Mouse (Mus musculus): Measurements from ENCODE around the gene Gli1. TPM values are rescaled to one million over a fixed set of nuclear protein-coding genes. Genes with fewer than 3 reads are reported as not detected.
"Not testable (repeated sequence)": the region's sequence is repeated elsewhere in the genome, so short reads cannot be mapped to it uniquely, and the experiment has no call there.

Gli1 gene
- total RNA-seq, 2 experiments from 2014 or later = 1.5 to 1.7 TPM

DNA sequence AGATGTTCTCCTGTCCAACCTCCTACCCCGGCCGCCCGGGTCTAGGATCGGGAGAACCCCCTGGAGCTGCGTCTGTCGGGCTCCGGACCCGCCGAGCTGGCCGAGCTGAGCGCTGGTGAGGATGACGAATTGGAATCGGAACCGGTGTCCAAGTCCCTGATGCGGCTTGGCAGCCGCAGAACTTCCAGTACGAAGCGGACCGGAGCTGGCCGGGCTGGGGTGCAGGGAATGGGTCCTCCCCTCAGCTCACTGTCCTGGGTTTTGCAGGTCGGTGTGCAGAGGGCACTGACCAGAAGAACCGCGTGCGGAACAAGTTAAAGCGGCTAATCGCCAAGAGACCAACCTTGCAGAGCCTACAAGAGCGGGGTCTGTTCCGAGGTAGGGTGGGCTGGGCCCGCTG is 14.9 kb downstream of the Gli1 start:
- intact Hi-C loops (cut with DNase I) = no loop called here
- DNase-seq (ENCODE audit: extremely low spot score in 1 of 2, low spot score in 2 of 2) = peak in 1 of 2 experiments; percentile 29

GRCm38 (mm10) chr10:127326017-127326801 is 15.6 kb downstream of the Gli1 start:
- peak in 1 of 2 experiments; percentile 36 for DNase-seq (ENCODE audit: extremely low spot score in 1 of 2, low spot score in 2 of 2)
- intact Hi-C loops (cut with DNase I) = no loop called here

DNA sequence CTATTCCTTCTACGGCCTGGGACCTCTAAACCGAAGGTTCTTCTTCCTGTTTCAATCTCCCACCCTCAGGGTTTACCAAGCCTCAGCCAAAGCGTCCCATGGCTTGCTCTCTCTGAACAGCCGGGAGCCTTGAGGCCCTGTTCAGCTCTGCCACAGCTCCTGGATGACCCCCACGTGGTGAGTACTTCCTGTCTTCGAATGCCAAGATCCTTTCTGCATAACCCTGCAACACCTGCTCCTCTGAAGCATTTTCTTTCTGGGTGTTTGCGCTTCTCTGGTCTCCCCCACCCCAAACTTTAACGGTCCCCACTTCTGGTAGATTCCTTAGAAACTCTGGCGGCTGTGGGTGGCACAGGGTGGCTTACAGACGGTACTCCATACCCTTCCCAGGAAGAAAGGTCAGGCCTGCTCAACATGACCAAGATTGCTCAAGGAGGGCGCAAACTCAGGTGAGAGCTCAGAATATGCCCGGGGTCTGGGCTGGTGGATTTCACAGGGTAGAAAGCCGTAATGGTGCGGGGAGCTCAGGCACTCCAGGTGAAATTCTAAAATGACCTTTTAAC is 16.2 kb downstream of the Gli1 start:
- no peak for DNase-seq (ENCODE audit: extremely low spot score in 1 of 2, low spot score in 2 of 2)
- intact Hi-C loops (cut with DNase I) = no loop called here

DNA sequence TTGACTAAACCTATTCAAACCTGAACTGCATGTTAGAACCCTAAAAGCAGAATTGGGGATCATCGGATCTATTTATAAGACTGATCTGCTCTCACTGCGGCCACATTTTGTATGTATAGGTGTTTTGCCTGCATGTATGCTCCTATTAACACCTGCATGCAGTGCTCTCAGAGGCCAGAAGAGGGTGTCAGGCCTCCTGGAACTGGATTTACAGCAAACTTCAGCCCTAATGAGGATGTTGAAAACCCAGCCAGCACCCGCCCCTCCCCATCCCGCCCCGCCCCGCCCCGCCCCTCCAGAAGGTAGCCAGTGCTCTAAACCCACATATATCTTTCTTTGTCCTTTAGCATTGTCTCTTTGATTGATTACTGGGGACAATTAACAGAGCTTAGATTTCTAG is 17.3 kb downstream of the Gli1 start:
- no peak for DNase-seq (ENCODE audit: extremely low spot score in 1 of 2, low spot score in 2 of 2)

DNA sequence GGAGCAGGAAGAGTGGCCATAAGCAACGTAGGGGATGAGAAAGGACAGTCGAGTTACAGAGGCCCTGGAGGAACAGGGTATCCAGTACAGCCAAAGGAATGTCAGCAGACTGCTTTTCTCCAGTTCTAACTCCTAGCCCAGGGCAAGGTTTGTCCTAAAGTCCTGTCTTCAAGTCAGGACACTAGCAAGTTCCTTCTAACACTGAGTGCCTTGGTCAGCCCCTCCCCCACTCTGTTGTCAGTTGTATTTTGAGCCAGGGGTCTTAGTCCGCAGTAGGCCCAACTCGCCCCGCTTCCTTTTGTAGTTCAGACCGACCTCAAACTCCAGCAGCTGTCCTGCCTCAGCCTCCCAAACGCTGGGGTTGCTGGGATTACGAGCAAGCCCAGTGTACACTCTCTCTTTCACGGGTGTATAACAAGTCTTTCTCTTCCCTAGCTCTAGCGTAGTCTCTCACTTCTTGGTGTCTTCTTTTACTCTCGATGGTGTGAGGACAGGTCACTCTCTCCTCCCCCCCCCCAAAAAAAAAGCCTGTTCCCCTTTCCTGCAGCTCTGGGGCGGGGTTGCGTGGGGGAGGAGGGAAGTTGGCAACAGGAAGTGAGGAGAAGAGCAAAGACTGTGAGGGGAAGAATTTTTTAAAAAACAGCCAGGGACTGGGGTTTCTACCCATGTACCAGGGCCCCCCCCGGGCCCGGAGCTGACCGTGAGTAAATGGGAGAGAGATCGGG is 18.5 kb downstream of the Gli1 start:
- no peak for DNase-seq (ENCODE audit: extremely low spot score in 1 of 2, low spot score in 2 of 2)
- intact Hi-C loops (cut with DNase I) = no loop called here

More for the DNA sequence above, 17.3 kb downstream of the Gli1 start:
- intact Hi-C loops (cut with DNase I) = no loop called here

DNA sequence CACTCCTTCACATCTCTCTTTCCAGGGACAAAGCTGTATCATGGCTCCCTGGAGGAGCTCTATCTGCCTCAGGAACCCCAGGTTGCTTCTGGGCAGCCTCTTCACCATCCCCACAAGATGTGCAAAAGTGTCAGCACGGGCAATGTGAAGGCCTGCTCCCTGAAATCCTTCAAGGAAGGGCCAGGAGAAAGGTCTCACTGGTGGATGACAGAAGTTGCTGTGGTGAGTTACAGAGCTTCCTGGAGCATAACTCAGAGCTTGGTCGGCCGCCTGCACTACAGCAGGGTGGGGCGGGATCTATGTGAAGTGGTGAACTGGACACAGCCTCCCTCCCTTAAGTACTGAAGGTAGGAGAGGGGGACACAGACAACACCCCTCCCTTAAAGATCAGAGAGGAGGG is 19.1 kb downstream of the Gli1 start:
- no peak for DNase-seq (ENCODE audit: extremely low spot score in 1 of 2, low spot score in 2 of 2)
- intact Hi-C loops (cut with DNase I) = no loop called here

- intact Hi-C loops (cut with DNase I) = no loop called here
- no peak for DNase-seq (ENCODE audit: extremely low spot score in 1 of 2, low spot score in 2 of 2)
Measured at GRCm38 (mm10) chr10:127322178-127322577, 19.6 kb downstream of the Gli1 start.

DNA sequence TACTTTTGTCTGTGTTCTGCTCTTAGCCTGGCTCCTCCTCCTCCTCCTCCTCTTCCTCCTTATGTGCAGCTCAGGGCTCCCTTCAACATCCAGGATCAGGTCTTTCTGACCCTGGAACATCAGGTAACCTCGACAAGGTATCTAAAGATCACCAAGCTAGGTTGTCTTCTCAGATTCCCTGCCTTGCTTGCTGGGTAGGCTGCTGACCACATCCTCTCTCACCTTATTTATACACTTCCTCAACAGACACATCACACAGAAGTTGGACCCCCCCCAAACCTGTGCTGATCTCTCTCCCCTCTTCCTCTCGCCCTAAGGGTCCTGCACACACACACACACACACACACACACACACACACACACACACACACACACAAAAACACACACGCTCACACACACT is 20.2 kb downstream of the Gli1 start, which contains the start of gene Arhgap9:
Arhgap9 (plus strand) TSS at position 344 of the 400 bp plus-strand sequence.
- DNase-seq (ENCODE audit: extremely low spot score in 1 of 2, low spot score in 2 of 2) = no peak
- intact Hi-C loops (cut with DNase I) = no loop called here

DNA sequence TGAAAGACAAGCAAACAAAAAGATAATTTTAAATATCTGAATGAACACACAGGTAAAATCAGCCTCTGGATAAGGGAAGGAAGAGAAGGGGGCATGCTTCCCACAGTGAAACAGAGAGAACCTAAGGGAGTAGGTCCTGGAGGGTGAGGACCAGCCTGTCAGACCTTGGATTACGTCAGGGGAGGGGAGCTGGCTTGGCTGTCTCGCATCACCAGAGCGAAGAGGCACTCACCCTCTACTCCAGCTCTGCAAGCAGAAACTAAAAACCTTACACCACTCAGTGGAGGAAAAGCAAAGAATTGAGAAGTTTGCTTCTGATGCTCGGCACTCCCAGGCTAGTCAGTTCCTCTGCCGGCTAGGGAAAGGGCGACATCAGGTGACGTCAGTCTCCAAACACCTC is 21.8 kb downstream of the Gli1 start:
- no peak for DNase-seq (ENCODE audit: extremely low spot score in 1 of 2, low spot score in 2 of 2)
- intact Hi-C loops (cut with DNase I) = no loop called here

- no peak for DNase-seq (ENCODE audit: extremely low spot score in 1 of 2, low spot score in 2 of 2)
- intact Hi-C loops (cut with DNase I) = no loop called here
Measured at GRCm38 (mm10) chr10:127318009-127318408, 23.8 kb downstream of the Gli1 start.

GRCm38 (mm10) chr10:127317277-127317676 is 24.5 kb downstream of the Gli1 start:
- intact Hi-C loops (cut with DNase I) = no loop called here

DNA sequence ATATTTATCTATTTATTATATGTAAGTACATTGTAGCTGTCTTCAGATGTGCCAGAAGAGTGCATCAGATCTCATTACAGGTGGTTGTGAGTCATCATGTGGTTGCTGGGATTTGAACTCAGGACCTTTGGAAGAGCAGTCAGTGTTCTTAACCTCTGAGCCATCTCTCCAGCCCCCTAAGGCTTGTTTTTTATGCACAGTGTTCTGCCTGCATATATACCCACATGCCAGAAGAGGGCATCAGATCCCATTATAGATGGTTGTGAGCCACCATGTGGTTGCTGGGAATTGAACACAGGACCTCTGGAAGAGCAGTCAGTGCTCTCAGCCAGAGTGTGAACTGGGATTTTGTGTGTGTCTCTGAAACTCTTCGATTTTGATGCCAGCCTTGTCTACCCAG is 26.8 kb downstream of the Gli1 start:
- intact Hi-C loops (cut with DNase I); DNase-seq (ENCODE audit: extremely low spot score in 1 of 2, low spot score in 2 of 2): not testable (repeated sequence)

More at GRCm38 (mm10) chr10:127317277-127317676, 24.5 kb downstream of the Gli1 start:
- DNase-seq (ENCODE audit: extremely low spot score in 1 of 2, low spot score in 2 of 2) = no peak

DNA sequence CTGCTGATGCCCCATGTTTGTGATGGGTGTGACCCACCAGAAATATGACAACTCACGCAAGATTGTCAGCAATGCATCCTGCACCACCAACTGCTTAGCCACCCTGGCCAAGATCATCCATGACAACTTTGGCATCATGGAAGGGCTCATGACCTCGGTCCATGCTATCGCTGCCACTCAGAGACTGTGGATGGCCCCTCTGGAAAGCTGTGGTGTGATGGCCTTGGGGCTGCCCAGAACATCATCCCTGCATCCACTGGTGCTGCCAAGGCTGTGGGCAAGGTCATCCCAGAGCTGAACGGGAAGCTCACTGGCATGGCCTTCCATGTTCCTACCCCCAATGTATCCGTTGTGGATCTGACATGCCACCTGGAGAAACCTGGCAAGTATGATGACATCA is 28.3 kb downstream of the Gli1 start:
- DNase-seq (ENCODE audit: extremely low spot score in 1 of 2, low spot score in 2 of 2); intact Hi-C loops (cut with DNase I): not testable (repeated sequence)

DNA sequence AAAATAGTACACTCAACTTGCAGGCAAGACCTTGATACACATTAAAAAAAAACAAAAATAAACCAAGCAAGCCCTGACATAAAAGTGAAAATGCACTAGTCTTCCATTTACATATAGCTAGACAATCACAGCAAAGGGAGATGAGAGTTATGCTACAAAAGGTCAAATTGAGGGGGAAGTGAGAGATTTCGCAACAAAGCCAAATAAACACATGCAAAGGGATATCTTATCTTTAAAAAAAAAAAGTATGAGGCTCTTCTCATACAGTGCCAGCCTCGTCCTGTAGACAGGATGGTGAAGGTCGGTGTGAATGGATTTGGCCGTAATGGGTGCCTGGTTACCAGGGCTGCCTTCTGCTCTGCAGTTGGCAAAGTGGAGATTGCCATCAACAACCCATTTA is 28.9 kb downstream of the Gli1 start:
- no peak for DNase-seq (ENCODE audit: extremely low spot score in 1 of 2, low spot score in 2 of 2)
- intact Hi-C loops (cut with DNase I) = no loop called here

DNA sequence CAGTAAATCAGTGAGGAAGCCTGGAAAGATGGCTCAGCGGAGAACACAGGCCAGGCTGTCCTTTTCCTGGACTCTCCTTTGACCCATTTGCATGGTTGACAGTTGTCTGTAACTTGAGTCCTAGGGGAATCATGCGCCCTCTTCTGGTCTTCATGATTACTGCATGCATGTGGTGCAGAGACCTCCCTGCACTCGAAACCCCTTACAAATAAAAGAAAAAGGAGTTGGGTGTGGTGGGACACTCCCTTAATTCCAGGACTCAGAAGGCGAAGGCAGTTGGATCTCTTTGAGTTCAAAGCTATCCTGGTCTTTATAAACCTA is 29.5 kb downstream of the Gli1 start:
- intact Hi-C loops (cut with DNase I) = no loop called here
- DNase-seq (ENCODE audit: extremely low spot score in 1 of 2, low spot score in 2 of 2) = peak; percentile 71 to 80

DNA sequence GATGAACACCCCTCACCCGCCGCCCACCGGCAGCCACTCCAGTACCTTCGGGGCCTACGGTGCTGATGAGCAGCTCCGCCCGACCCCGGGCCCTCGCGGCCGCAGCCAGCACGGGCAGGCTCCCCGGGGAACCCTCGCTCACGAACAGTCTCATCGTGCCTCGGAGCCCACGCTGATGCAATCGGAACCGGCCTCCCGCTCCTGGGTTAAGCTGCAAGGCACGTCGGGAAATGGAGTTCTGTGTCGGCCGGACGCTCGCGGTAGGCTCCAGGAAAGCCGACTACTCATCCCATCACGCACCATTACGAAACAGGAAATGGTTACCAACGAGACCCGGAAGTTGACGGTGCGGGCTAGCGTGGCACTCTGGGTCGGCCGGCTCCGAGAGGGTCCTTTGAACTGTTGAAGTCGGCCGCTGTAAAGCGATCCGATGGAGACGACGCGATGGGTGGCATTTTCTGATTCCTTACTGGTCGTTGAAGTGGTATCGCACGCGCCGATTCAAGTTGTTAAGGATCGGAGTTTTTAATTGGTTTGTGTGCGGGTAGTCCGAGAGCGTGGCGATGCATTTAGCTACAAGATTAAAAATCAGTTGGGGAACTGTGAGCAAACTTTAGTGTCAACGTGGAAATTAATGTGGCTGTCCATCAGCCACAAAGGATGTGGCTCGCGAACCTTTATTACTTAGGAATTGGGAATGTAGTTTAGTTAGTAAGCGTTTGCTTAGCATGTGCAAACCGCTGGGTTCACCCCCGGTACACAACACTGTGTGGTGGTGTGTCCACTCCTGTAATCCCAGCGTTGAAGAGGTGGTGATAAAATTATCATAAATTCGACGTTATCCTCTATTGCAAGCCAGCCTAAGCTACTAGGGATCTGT is 30.1 kb downstream of the Gli1 start, which contains the start of gene Mars:
Mars (minus strand) TSS at position 311 of the 880 bp plus-strand sequence.
- peak; percentile 94 to 96 for DNase-seq (ENCODE audit: extremely low spot score in 1 of 2, low spot score in 2 of 2)
- intact Hi-C loops (cut with DNase I) = no loop called here

DNA sequence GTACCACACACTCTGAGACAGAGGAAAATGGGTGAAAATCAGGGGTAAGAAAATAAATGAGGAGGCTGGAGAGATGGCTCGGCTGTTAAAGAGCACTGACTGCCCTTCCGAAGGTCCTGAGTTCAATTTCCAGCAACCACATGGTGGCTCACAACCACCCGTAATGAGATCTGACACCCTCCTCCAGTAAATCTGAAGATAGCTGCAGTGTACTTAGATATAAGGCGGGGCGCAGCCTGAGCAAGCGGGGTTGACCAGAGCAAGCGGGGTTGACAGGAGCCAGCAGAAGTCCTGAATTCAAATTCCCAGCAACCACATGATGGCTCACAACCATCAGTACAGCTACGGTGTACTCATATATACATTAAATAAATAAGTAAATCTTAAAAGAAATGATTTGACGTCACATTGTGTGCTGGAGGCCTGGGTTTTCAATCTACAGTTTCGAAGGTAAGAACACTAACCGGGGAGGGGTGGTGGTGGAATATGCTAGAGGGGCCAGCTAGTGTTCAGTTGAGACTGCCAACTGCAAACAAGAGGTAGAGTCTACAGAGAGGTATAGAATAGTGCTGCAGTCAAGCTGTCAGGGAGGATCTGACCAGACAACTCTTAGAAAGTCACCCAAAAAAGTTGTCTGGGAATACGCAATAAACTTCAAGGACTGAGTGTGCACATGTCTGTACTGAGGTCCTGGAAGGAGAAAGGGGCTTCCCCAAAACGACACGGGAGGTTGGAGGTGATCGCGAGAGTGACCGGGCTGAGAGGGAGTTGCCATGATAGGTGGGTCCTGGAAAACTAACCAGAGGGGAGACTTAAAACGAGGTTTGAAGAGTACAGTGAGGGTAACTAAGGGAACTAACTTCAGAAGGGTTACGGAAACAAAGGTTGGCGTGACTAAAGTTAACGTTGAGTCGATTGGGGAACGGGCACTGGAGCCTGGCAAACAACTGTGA is 31.0 kb downstream of the Gli1 start:
- intact Hi-C loops (cut with DNase I) = no loop called here
- no peak for DNase-seq (ENCODE audit: extremely low spot score in 1 of 2, low spot score in 2 of 2)

DNA sequence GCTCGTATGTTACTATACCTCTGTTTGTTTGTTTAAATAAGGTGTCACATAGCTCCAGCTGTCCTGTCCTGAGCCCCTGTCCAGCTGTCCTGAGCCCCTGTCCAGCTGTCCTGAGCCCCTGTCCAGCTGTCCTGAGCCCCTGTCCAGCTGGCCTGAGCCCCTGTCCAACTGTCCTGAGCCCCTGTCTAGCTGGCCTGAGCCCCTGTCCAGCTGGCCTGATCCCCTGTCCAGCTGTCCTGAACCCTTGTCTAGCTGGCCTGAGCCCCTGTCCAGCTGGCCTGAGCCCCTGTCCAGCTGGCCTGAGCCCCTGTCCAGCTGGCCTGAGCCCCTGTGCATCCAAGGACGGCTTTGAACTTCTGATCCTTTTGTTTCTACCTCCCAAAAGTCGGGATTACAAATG is 32.6 kb downstream of the Gli1 start:
- DNase-seq (ENCODE audit: extremely low spot score in 1 of 2, low spot score in 2 of 2); intact Hi-C loops (cut with DNase I): not testable (repeated sequence)
